Mouse (Mus musculus): ENCODE results near the gene Gulp1. TPM values are rescaled to one million over a fixed set of nuclear protein-coding genes. Genes with fewer than 3 reads are reported as not detected.

Gene Gulp1
- total and polyA plus RNA-seq, 2 experiments: 0.42 to 0.46 TPM

DNA sequence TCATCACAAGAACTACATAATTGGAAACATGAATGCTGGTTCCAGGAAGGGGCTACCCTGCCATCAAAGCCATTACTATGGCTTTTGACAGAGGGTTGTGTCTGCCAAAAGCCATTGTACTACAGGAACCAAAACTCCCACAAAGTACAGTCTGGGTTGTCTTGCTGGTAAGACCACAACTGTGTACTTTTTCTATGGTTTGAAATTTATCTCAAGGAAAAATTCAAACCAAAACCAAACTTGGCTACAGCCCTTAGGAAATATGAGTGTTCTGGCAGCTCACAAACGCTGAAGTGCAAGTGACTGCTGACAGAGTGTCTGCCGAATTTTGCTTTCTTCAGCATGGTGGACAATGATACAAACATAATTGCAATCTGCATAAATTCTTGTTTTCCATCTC, 259.0 kb downstream of the Gulp1 start:
- H3K9ac ChIP-seq (ENCODE audit: low read depth, low read length): no peak overlapping the region
- no peaks in the 10 kb centered on the region for H3K4me1 ChIP-seq (ENCODE audit: control insufficient read depth, insufficient read depth, low read length)
- no peak overlapping the region for H3K4me3 ChIP-seq (ENCODE audit: insufficient read depth, low read depth, low read length)
- H3K27ac ChIP-seq (replicated peaks; ENCODE audit: insufficient read depth, low read depth, low read length): no peak overlapping the region
- no peaks in the 10 kb centered on the region for H3K36me3 ChIP-seq (ENCODE audit: control insufficient read depth, insufficient read depth, low read length)
- no peak for TF ChIP-seq CTCF (IDR thresholded peaks at IDR 0.05; ENCODE audit: low read depth, low read length)
- no peak for TF ChIP-seq POLR2A (IDR thresholded peaks at IDR 0.05; ENCODE audit: extremely low read depth, insufficient read depth, low read length)
- WGBS: 83% methylated on average over 2 of the region's 2 CpGs
- no peaks in the 10 kb centered on the region for H3K79me2 ChIP-seq (ENCODE audit: control insufficient read depth, insufficient read depth, low read length)
- no peaks in the 10 kb centered on the region for H3K27me3 ChIP-seq (ENCODE audit: control insufficient read depth, insufficient read depth, low read length)
- DNase-seq (ENCODE audit: extremely low read depth, low read depth, low spot score): no peak

DNA sequence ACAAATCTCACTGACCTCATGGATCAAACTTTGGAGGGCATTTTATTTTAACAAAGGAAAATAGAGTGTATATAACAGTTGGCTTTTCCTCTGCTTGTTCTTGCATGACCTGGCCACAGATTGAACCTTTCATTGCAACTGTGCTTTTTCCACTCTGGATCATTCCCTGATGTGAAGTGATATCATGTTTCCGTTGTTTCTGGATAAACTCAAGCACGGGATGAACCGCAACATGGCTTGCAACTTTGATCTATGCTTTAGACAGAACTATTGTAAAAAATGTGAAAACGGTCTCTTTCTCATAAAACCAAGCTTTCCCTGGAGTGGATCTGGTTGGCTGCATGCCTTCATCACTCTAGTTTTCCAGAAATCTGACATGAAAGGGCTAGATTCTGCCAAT, 282.6 kb downstream of the Gulp1 start:
- Histone ChIP-seq H3K27ac (replicated peaks; ENCODE audit: insufficient read depth, low read depth, low read length) (no peak overlapping the region), H3K27me3 (ENCODE audit: control insufficient read depth, insufficient read depth, low read length) (no peaks in the 10 kb centered on the region), H3K79me2 (ENCODE audit: control insufficient read depth, insufficient read depth, low read length) (no peaks in the 10 kb centered on the region), H3K4me1 (ENCODE audit: control insufficient read depth, insufficient read depth, low read length) (no peaks in the 10 kb centered on the region), H3K9ac (ENCODE audit: low read depth, low read length) (no peak overlapping the region), H3K4me3 (ENCODE audit: insufficient read depth, low read depth, low read length) (no peak overlapping the region), H3K36me3 (ENCODE audit: control insufficient read depth, insufficient read depth, low read length) (no peaks in the 10 kb centered on the region)
- 83% methylated on average over 4 of the region's 4 CpGs for WGBS
- no peak for DNase-seq (ENCODE audit: extremely low read depth, low read depth, low spot score)
- TF ChIP-seq POLR2A (IDR thresholded peaks at IDR 0.05; ENCODE audit: extremely low read depth, insufficient read depth, low read length) (no peak), CTCF (IDR thresholded peaks at IDR 0.05; ENCODE audit: low read depth, low read length) (no peak)

Data from liver, adult 2 months (tissue).